Mouse (Mus musculus) liver, embryonic 11.5 days (tissue): ENCODE measurements around the gene Plekhh3. TPM values are rescaled to one million over a fixed set of nuclear protein-coding genes. Genes with fewer than 3 reads are reported as not detected.

Experiments used
- ATAC-seq: fragments of 200-750 bp; cut with Nextera tagmentation; replicated peaks from 2 replicates; pipeline ENCODE4 v1.8.0; 2017; ENCODE audit warnings: moderate number of reproducible peaks, mild to moderate bottlenecking, moderate TSS enrichment, moderate library complexity; ENCODE audit not compliant: low FRiP score
- DNase-seq: peaks from one replicate; pipeline ENCODE4 v3.0.0-alpha.2; 2017; ENCODE audit warnings: low spot score
- H3K27ac ChIP-seq: fragments of 300-500 bp; sonication (generic); 2 replicates; pipeline ENCODE4 v1.5.1; 2014; ENCODE audit warnings: mild to moderate bottlenecking, low read depth, low read length, control low read depth
- H3K27me3 ChIP-seq: fragments of 300-500 bp; sonication (generic); replicated peaks from 2 replicates; pipeline ENCODE4 v1.6.1; 2014; ENCODE audit warnings: low read length, mixed read lengths; ENCODE audit not compliant: control insufficient read depth, insufficient read depth
- H3K36me3 ChIP-seq: fragments of 300-500 bp; sonication (generic); 2 replicates; pipeline ENCODE4 v1.6.1; 2014; ENCODE audit warnings: mild to moderate bottlenecking, low read length, moderate library complexity, mixed read lengths; ENCODE audit not compliant: control insufficient read depth, insufficient read depth
- H3K4me1 ChIP-seq: fragments of 300-500 bp; sonication (generic); replicated peaks from 2 replicates; pipeline ENCODE4 v1.6.1; 2014; ENCODE audit warnings: low read length, mixed read lengths; ENCODE audit not compliant: control insufficient read depth, insufficient read depth
- H3K4me2 ChIP-seq: fragments of 300-500 bp; sonication (generic); 2 replicates; pipeline ENCODE4 v1.6.1; 2014; ENCODE audit warnings: mild to moderate bottlenecking, control low read depth, moderate library complexity
- H3K4me3 ChIP-seq: fragments of 300-500 bp; sonication (generic); 2 replicates; pipeline ENCODE4 v1.5.1; 2014; ENCODE audit warnings: low read depth, low read length, control low read depth
- H3K9ac ChIP-seq: fragments of 300-500 bp; sonication (generic); 2 replicates; pipeline ENCODE4 v1.6.1; 2014; ENCODE audit warnings: low read depth, low read length, control low read depth
- H3K9me3 ChIP-seq: fragments of 300-500 bp; sonication (generic); 2 replicates; pipeline ENCODE4 v1.6.1; 2016; ENCODE audit warnings: low read length, inconsistent platforms, mixed read lengths; ENCODE audit not compliant: control insufficient read depth
- WGBS: fragments of 180-500 bp; shearing (Covaris S2); extraction: QIAGEN DNeasy Blood & Tissue Kit; methylation state at CpG from one replicate; pipeline ENCODE4 v1.1.7; 2014; 5-methylcytosine and 5-hydroxymethylcytosine counted together
- polyA plus RNA-seq: library from polyadenylated mRNA; unstranded; fragments of >200 nt; fragmentation: Nextera tagmentation; extraction: Ambion mirVana; gene quantifications from 2 replicates; pipeline ENCODE4 v1.2.1, GENCODE M21; 2014

Plekhh3 gene
- polyA plus RNA-seq, 1 experiment from 2014 or later = 3.8 TPM

GRCm38 (mm10) chr11:101175636-101176116 is 4.5 kb upstream of the Plekhh3 start:
- DNase-seq (no peak), ATAC-seq (no peak)
- H3K9ac ChIP-seq = no peak overlapping the region
- no peaks in the 10 kb centered on the region for H3K36me3 ChIP-seq
- peaks cover 30% of the 10 kb centered on the region for H3K4me1 ChIP-seq
- H3K27me3 ChIP-seq = peaks cover 81% of the 10 kb centered on the region
- H3K27ac ChIP-seq = no peak overlapping the region
- H3K4me2 ChIP-seq = peak overlapping the region; percentile 48
- WGBS = 16% methylated on average over 11 of the region's 11 CpGs
- no peaks in the 10 kb centered on the region for H3K9me3 ChIP-seq
- H3K4me3 ChIP-seq = peak overlapping the region; percentile 31

GRCm38 (mm10) chr11:101174851-101175628 is 3.9 kb upstream of the Plekhh3 start, which contains the start of gene Ccr10:
Gene Ccr10 (minus strand): TSS chr11:101175443.
- Histone ChIP-seq H3K36me3 (no peaks in the 10 kb centered on the region), H3K9ac (no peak within 1 kb of the TSS; the same call in 1 of the 2 replicates), H3K4me2 (peak within 1 kb of the TSS; percentile 73), H3K27ac (peak within 1 kb of the TSS; percentile 9; the same call in 1 of the 2 replicates), H3K4me1 (peaks cover 34% of the 10 kb centered on the region), H3K27me3 (peaks cover 88% of the 10 kb centered on the region), H3K9me3 (no peaks in the 10 kb centered on the region), H3K4me3 (peak within 1 kb of the TSS; percentile 40)
- WGBS = 30% methylated on average over 14 of the region's 14 CpGs
- no peak for ATAC-seq
- no peak for DNase-seq

GRCm38 (mm10) chr11:101174389-101174745 is 3.2 kb upstream of the Plekhh3 start:
- Histone ChIP-seq H3K27me3 (peaks cover 95% of the 10 kb centered on the region), H3K9me3 (no peaks in the 10 kb centered on the region), H3K9ac (no peak overlapping the region; the same call in 1 of the 2 replicates), H3K4me1 (peaks cover 40% of the 10 kb centered on the region), H3K27ac (peak overlapping the region; percentile 9; the same call in 1 of the 2 replicates), H3K36me3 (no peaks in the 10 kb centered on the region), H3K4me2 (peak overlapping the region; percentile 73), H3K4me3 (peak overlapping the region; percentile 40; the same call in 1 of the 2 replicates)
- 32% methylated on average over 9 of the region's 9 CpGs for WGBS
- DNase-seq (no peak), ATAC-seq (no peak)

GRCm38 (mm10) chr11:101173631-101174388 is 2.7 kb upstream of the Plekhh3 start:
- peak overlapping the region; percentile 26; the same call in 1 of the 2 replicates for H3K9ac ChIP-seq
- peak overlapping the region; percentile 40 for H3K4me3 ChIP-seq
- peak overlapping the region; percentile 73 for H3K4me2 ChIP-seq
- 2% methylated on average over 61 of the region's 61 CpGs for WGBS
- peaks cover 46% of the 10 kb centered on the region for H3K4me1 ChIP-seq
- H3K27me3 ChIP-seq = peaks cover 99% of the 10 kb centered on the region
- no peaks in the 10 kb centered on the region for H3K36me3 ChIP-seq
- ATAC-seq = peak; percentile 61
- peak overlapping the region; percentile 45; the same call in 1 of the 2 replicates for H3K27ac ChIP-seq
- peak; percentile 81 for DNase-seq
- no peaks in the 10 kb centered on the region for H3K9me3 ChIP-seq

GRCm38 (mm10) chr11:101173112-101173511 is 2.0 kb upstream of the Plekhh3 start:
- Histone ChIP-seq H3K27me3 (peaks cover 99% of the 10 kb centered on the region), H3K27ac (no peak overlapping the region), H3K9me3 (no peaks in the 10 kb centered on the region), H3K36me3 (no peaks in the 10 kb centered on the region), H3K4me1 (peaks cover 49% of the 10 kb centered on the region), H3K4me2 (peak overlapping the region; percentile 73), H3K9ac (0 out of 2 replicates have a peak overlapping the region, but pooled peaks have one; percentile 2), H3K4me3 (peak overlapping the region; percentile 40; the same call in 1 of the 2 replicates)
- DNase-seq (no peak), ATAC-seq (no peak)
- 11% methylated on average over 11 of the region's 11 CpGs for WGBS

- WGBS = 10% methylated on average over 5 of the region's 5 CpGs
- ATAC-seq = no peak
- DNase-seq = no peak
- Histone ChIP-seq H3K36me3 (no peaks in the 10 kb centered on the region), H3K27ac (peak overlapping the region; percentile 68), H3K27me3 (peaks cover 99% of the 10 kb centered on the region), H3K9me3 (no peaks in the 10 kb centered on the region), H3K4me1 (peaks cover 54% of the 10 kb centered on the region), H3K4me2 (peak overlapping the region; percentile 88), H3K4me3 (peak overlapping the region; percentile 57), H3K9ac (peak overlapping the region; percentile 43; the same call in 1 of the 2 replicates)
Observed at GRCm38 (mm10) chr11:101172434-101172815, 1.3 kb upstream of the Plekhh3 start.

- H3K9ac ChIP-seq = peak overlapping the region; percentile 43; the same call in 1 of the 2 replicates
- 0% methylated on average over 31 of the region's 31 CpGs for WGBS
- H3K4me2 ChIP-seq = peak overlapping the region; percentile 88
- no peaks in the 10 kb centered on the region for H3K9me3 ChIP-seq
- H3K27ac ChIP-seq = peak overlapping the region; percentile 68
- ATAC-seq (peak; percentile 48; the same call in 1 of the 2 replicates), DNase-seq (peak; percentile 77)
- peaks cover 54% of the 10 kb centered on the region for H3K4me1 ChIP-seq
- peak overlapping the region; percentile 57 for H3K4me3 ChIP-seq
- peaks cover 99% of the 10 kb centered on the region for H3K27me3 ChIP-seq
- H3K36me3 ChIP-seq = 0 out of 2 replicates have a peak, but pooled peaks cover 2% of the 10 kb centered on the region
Observed at GRCm38 (mm10) chr11:101171721-101172433, 726 bp upstream of the Plekhh3 start.

GRCm38 (mm10) chr11:101170354-101170810 is 769 bp downstream of the Plekhh3 start, which contains the start of gene Cntnap1:
Gene Cntnap1 (plus strand): TSS chr11:101170523.
- Histone ChIP-seq H3K4me3 (peak within 1 kb of the TSS; percentile 61), H3K36me3 (peaks cover 7% of the 10 kb centered on the region), H3K27ac (0 out of 2 replicates have a peak within 1 kb of the TSS, but pooled peaks have one; percentile 52), H3K4me1 (peaks cover 51% of the 10 kb centered on the region), H3K4me2 (peak within 1 kb of the TSS; percentile 88), H3K9ac (peak within 1 kb of the TSS; percentile 47), H3K27me3 (peaks cover 99% of the 10 kb centered on the region), H3K9me3 (no peaks in the 10 kb centered on the region)
- 3% methylated on average over 35 of the region's 35 CpGs for WGBS
- ATAC-seq (no peak), DNase-seq (peak; percentile 64)
